Mouse (Mus musculus): ENCODE data around the gene Elp5. TPM values are rescaled to one million over a fixed set of nuclear protein-coding genes. Genes with fewer than 3 reads are reported as not detected.

The Elp5 gene
- total and polyA plus RNA-seq, 3 experiments = 95.9 to 177 (median 119) TPM

DNA sequence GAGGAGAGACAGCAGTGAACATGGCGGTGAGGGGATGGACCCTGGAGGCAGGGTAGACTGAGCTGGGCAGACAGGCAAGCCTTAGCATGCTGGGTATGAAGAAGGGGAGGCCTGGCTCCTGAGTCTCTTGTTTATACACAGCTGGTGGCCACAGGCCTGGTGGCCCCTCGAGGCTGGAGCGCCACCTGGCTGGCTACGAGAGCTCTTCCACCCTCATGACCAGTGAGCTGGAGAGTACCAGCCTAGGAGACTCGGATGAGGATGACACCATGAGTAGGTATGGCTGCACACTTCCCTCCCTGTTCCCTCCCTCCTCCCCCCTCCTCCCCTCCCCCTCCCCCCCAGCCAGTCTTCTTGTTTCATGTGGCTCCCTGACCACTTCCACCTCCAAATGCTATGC is 23.2 kb upstream of the Elp5 start:
- H3K4me3 ChIP-seq (replicated peaks in 1 of 3; ENCODE audit: low read depth in 2 of 3, low read length in 2 of 3, poor library complexity in 1 of 3) = no peak overlapping the region
- DNase-seq (ENCODE audit: extremely low read depth) = peak; percentile 64
- no peak overlapping the region for H3K27ac ChIP-seq (ENCODE audit: insufficient read depth, low read depth)
- H3K79me2 ChIP-seq (replicated peaks; ENCODE audit: control insufficient read depth, extremely low read depth, insufficient read depth, poor library complexity, severe bottlenecking) = peaks cover 26% of the 10 kb centered on the region
- dilution Hi-C loops (cut with MboI; ENCODE audit: extremely low pct_ligation_motif_present, extremely low pct_unique_long_range_greater_than_20kb, low sequenced_read_pairs) (no loop called here), in situ Hi-C loops (cut with MboI; ENCODE audit: low pct_ligation_motif_present, low pct_unique_long_range_greater_than_20kb, low sequenced_read_pairs) (loop anchor here (25.0 kb wide), 1 partner anchor 918 kb away; the partner anchor contains the start of genes Per1 and Vamp2)
- no peaks in the 10 kb centered on the region for H3K9me3 ChIP-seq (replicated peaks; ENCODE audit: low read length)
- TF ChIP-seq SMC3 (IDR thresholded peaks at IDR 0.05; ENCODE audit: low read depth, low read length) = peak; percentile 88
- peak in 1 of 2 experiments; percentile 87; a peak in 2 of 4 replicates for TF ChIP-seq CTCF (conservative IDR thresholded peaks at IDR 0.05 in 1 of 2, IDR thresholded peaks at IDR 0.05 in 1 of 2; ENCODE audit: low read depth in 2 of 2, low read length in 2 of 2)
- peak; percentile 19 for TF ChIP-seq ZC3H11A (IDR thresholded peaks at IDR 0.05; ENCODE audit: low read depth, low read length)
- no peak for TF ChIP-seq ELF1 (IDR thresholded peaks at IDR 0.05; ENCODE audit: low read depth, low read length)
- TF ChIP-seq RAD21 (IDR thresholded peaks at IDR 0.05; ENCODE audit: low read depth, low read length) = peak; percentile 76
- TF ChIP-seq EP300 (IDR thresholded peaks at IDR 0.05; ENCODE audit: low read length) = no peak
- no peaks in the 10 kb centered on the region for H3K27me3 ChIP-seq (replicated peaks)
- H3K4me2 ChIP-seq (ENCODE audit: insufficient read depth, low read depth, poor library complexity, severe bottlenecking) = no peak overlapping the region
- peaks cover 5 to 34% of the 10 kb centered on the region in 2 experiments for H3K4me1 ChIP-seq (ENCODE audit: control insufficient read depth in 1 of 2, insufficient read depth in 2 of 2)
- peaks cover 54 to 87% of the 10 kb centered on the region in 2 experiments for H3K36me3 ChIP-seq (replicated peaks in 1 of 2; ENCODE audit: control insufficient read depth in 1 of 2, insufficient read depth in 1 of 2, low read length in 1 of 2)
- no peak overlapping the region for H3K9ac ChIP-seq (ENCODE audit: insufficient read depth, low read depth)

DNA sequence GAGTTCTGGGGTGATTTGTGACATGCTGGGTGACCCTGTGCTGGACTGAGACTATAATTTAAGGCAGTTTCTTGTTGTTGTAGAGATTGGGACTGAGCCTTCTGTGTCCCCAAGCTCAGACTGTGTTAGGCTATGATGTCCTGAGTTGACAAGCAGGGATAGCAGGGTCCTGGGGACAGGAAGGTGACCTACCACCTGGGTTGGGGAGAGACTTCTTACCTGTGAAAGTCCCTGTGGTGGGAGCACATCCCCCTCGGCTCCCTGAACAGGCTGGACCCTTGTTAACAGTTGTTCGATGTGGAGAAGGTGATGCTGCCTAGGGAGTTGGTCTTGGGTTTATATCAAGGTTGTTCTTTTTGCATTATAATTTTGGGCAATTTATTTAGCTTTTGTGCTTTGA is 20.2 kb upstream of the Elp5 start:
- peaks cover 52 to 83% of the 10 kb centered on the region in 2 experiments for H3K36me3 ChIP-seq (replicated peaks in 1 of 2; ENCODE audit: control insufficient read depth in 1 of 2, insufficient read depth in 1 of 2, low read length in 1 of 2)
- no peak overlapping the region for H3K4me3 ChIP-seq (replicated peaks in 1 of 3; ENCODE audit: low read depth in 2 of 3, low read length in 2 of 3, poor library complexity in 1 of 3)
- H3K9ac ChIP-seq (ENCODE audit: insufficient read depth, low read depth) = no peak overlapping the region
- peaks cover 37% of the 10 kb centered on the region for H3K79me2 ChIP-seq (replicated peaks; ENCODE audit: control insufficient read depth, extremely low read depth, insufficient read depth, poor library complexity, severe bottlenecking)
- dilution Hi-C loops (cut with MboI; ENCODE audit: extremely low pct_ligation_motif_present, extremely low pct_unique_long_range_greater_than_20kb, low sequenced_read_pairs) (no loop called here), in situ Hi-C loops (cut with MboI; ENCODE audit: low pct_ligation_motif_present, low pct_unique_long_range_greater_than_20kb, low sequenced_read_pairs) (loop anchor here (25.0 kb wide), 1 partner anchor 915 kb away; the partner anchor contains the start of genes Per1 and Vamp2)
- TF ChIP-seq POLR2AphosphoS2 (IDR thresholded peaks at IDR 0.05; ENCODE audit: low read depth, low read length) = no peak
- no peak for TF ChIP-seq CHD1 (IDR thresholded peaks at IDR 0.05; ENCODE audit: low read depth, low read length)
- no peak for TF ChIP-seq NRF1 (IDR thresholded peaks at IDR 0.05; ENCODE audit: low read depth, low read length)
- TF ChIP-seq E2F4 (IDR thresholded peaks at IDR 0.05; ENCODE audit: insufficient replicate concordance, low read depth, low read length) = no peak
- TF ChIP-seq ELF1 (IDR thresholded peaks at IDR 0.05; ENCODE audit: low read depth, low read length) = no peak
- no peak for TF ChIP-seq CTCF (conservative IDR thresholded peaks at IDR 0.05 in 1 of 2, IDR thresholded peaks at IDR 0.05 in 1 of 2; ENCODE audit: low read depth in 2 of 2, low read length in 2 of 2)
- TF ChIP-seq POLR2A (IDR thresholded peaks at IDR 0.05; ENCODE audit: low read depth, low read length) = no peak
- H3K27ac ChIP-seq (ENCODE audit: insufficient read depth, low read depth) = no peak overlapping the region
- no peaks in the 10 kb centered on the region for H3K27me3 ChIP-seq (replicated peaks)
- DNase-seq (ENCODE audit: extremely low read depth) = no peak
- H3K4me2 ChIP-seq (ENCODE audit: insufficient read depth, low read depth, poor library complexity, severe bottlenecking) = no peak overlapping the region; the same call in 1 of the 2 replicates
- H3K4me1 ChIP-seq (ENCODE audit: control insufficient read depth in 1 of 2, insufficient read depth in 2 of 2) = peaks cover 12 to 61% of the 10 kb centered on the region in 2 experiments
- H3K9me3 ChIP-seq (replicated peaks; ENCODE audit: low read length) = no peaks in the 10 kb centered on the region

DNA sequence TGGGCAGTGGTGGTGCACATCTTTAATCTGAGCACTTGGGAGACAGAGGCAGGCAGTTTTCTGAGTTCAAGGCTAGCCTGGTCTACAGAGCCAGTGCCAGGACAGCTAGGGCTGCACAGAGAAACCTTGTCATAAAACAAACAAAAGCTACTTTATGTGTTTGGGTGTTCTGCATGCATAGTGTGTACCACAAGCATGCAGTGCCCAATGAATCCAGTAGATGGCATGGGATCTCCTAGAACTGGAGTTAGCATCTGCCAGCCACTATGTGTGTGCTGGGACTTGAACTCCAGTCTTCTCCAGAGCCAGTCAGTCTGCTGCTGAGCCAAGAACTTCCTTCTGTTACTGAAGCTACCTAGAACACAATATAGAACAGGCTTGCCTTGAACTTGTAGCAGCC is 19.5 kb upstream of the Elp5 start:
- in situ Hi-C loops (cut with MboI; ENCODE audit: low pct_ligation_motif_present, low pct_unique_long_range_greater_than_20kb, low sequenced_read_pairs) = loop anchor here (25.0 kb wide), 1 partner anchor 915 kb away; the partner anchor contains the start of genes Per1 and Vamp2
- Histone ChIP-seq H3K4me2 (ENCODE audit: insufficient read depth, low read depth, poor library complexity, severe bottlenecking) (0 out of 2 replicates have a peak overlapping the region, but pooled peaks have one; percentile 72), H3K9ac (ENCODE audit: insufficient read depth, low read depth) (no peak overlapping the region), H3K27ac (ENCODE audit: insufficient read depth, low read depth) (no peak overlapping the region), H3K36me3 (replicated peaks in 1 of 2; ENCODE audit: control insufficient read depth in 1 of 2, insufficient read depth in 1 of 2, low read length in 1 of 2) (peaks cover 46 to 78% of the 10 kb centered on the region in 2 experiments), H3K27me3 (replicated peaks) (no peaks in the 10 kb centered on the region), H3K9me3 (replicated peaks; ENCODE audit: low read length) (no peaks in the 10 kb centered on the region), H3K4me3 (replicated peaks in 1 of 3; ENCODE audit: low read depth in 2 of 3, low read length in 2 of 3, poor library complexity in 1 of 3) (no peak overlapping the region), H3K4me1 (ENCODE audit: control insufficient read depth in 1 of 2, insufficient read depth in 2 of 2) (peaks cover 12 to 63% of the 10 kb centered on the region in 2 experiments), H3K79me2 (replicated peaks; ENCODE audit: control insufficient read depth, extremely low read depth, insufficient read depth, poor library complexity, severe bottlenecking) (peaks cover 39% of the 10 kb centered on the region)
- dilution Hi-C loops (cut with MboI; ENCODE audit: extremely low pct_ligation_motif_present, extremely low pct_unique_long_range_greater_than_20kb, low sequenced_read_pairs) = no loop called here
- TF ChIP-seq NRF1 (IDR thresholded peaks at IDR 0.05; ENCODE audit: low read depth, low read length) (no peak), CTCF (conservative IDR thresholded peaks at IDR 0.05 in 1 of 2, IDR thresholded peaks at IDR 0.05 in 1 of 2; ENCODE audit: low read depth in 2 of 2, low read length in 2 of 2) (peak; percentile 73 to 75), SMC3 (IDR thresholded peaks at IDR 0.05; ENCODE audit: low read depth, low read length) (peak; percentile 33), RAD21 (IDR thresholded peaks at IDR 0.05; ENCODE audit: low read depth, low read length) (peak; percentile 63)
- peak; percentile 84 for DNase-seq (ENCODE audit: extremely low read depth)
